ENCODE assay signal across 8 mouse cellular contexts in the genomic region with DNA sequence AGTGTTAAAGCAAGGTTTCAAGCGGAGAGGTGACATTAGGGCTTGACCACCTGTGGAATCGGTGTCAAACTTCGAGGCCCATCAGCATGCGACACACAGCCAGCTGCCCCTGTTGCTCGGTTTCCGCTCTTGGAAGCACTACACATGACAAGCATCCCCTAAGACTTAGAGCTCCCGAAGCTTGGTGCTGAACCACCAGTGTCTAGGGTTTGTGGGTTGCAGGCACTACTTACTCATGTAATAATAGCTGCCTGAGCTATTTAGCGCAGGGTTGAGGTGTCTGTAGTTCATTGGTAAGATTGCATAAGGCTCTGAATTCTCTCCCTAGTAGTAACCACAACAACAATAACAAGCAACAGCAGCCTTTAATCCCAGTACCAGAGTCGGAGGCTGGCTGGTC. TPM values are rescaled to one million over a fixed set of nuclear protein-coding genes. Genes with fewer than 3 reads are reported as not detected.
A peak's percentile ranks its signal among the peaks of the same experiment; 100 is the strongest.
DNase-seq lines count a peak whose midpoint lies in the region; ATAC-seq and TF ChIP-seq lines count a peak whose summit lies in the region.

No protein-coding gene starts in this region.

- no peak for TF ChIP-seq EP300 in liver, embryonic 14.5 days (IDR thresholded peaks at IDR 0.05; ENCODE audit: low read depth)

- no peak overlapping the region for H3K9ac ChIP-seq in kidney, postnatal 0 days (ENCODE audit: low read depth, low read length)
- peak overlapping the region; percentile 80; the same call in 1 of the 2 replicates for H3K9ac ChIP-seq in forebrain, embryonic 14.5 days (ENCODE audit: low read length)
- H3K9ac ChIP-seq in liver, embryonic 14.5 days (replicated peaks), result peak overlapping the region; percentile 98

- 46% methylated on average over 9 of the region's 9 CpGs for WGBS in kidney, postnatal 0 days
- WGBS in forebrain, embryonic 14.5 days, result 46% methylated on average over 9 of the region's 9 CpGs
- 41% methylated on average over 9 of the region's 9 CpGs for WGBS in liver, embryonic 14.5 days (ENCODE audit: insufficient replicate concordance)

- H3K27me3 ChIP-seq in kidney, postnatal 0 days (ENCODE audit: insufficient read depth, low read length), result no peaks in the 10 kb centered on the region
- no peaks in the 10 kb centered on the region for H3K27me3 ChIP-seq in forebrain, embryonic 14.5 days (replicated peaks; ENCODE audit: control insufficient read depth, insufficient read depth, low read length)
- H3K27me3 ChIP-seq in liver, embryonic 14.5 days (ENCODE audit: control insufficient read depth, insufficient read depth, low read length), result no peaks in the 10 kb centered on the region

- DNase-seq in kidney, postnatal 0 days (ENCODE audit: low spot score), result no peak
- no peak for DNase-seq in kidney, adult 18-20 months
- peak; percentile 32 for DNase-seq in Muller cell, postnatal 12 days (ENCODE audit: inconsistent ontology term)
- no peak for DNase-seq in forebrain, embryonic 14.5 days (ENCODE audit: low spot score)
- DNase-seq in liver, embryonic 14.5 days (ENCODE audit: low read depth in 3 of 3, low spot score in 3 of 3), result no peak
- DNase-seq in MN1 (ENCODE audit: low spot score), result no peak
- DNase-seq in layer of hippocampus, postnatal 36 days, result no peak
- no peak for DNase-seq in adrenal gland, postnatal 36 days

- H3K4me1 ChIP-seq in kidney, postnatal 0 days (replicated peaks; ENCODE audit: insufficient read depth, low read length), result 0 out of 2 replicates have a peak, but pooled peaks cover 7% of the 10 kb centered on the region
- peaks cover 8% of the 10 kb centered on the region for H3K4me1 ChIP-seq in forebrain, embryonic 14.5 days (ENCODE audit: control insufficient read depth, insufficient read depth, low read length)
- peaks cover 6 to 24% of the 10 kb centered on the region in 2 experiments; a peak in 3 of 4 replicates for H3K4me1 ChIP-seq in liver, embryonic 14.5 days (replicated peaks; ENCODE audit: control insufficient read depth in 2 of 2, insufficient read depth in 2 of 2, low read length in 1 of 2)

- no peaks in the 10 kb centered on the region for H3K9me3 ChIP-seq in kidney, postnatal 0 days (replicated peaks; ENCODE audit: low read length)
- H3K9me3 ChIP-seq in forebrain, embryonic 14.5 days (replicated peaks; ENCODE audit: control insufficient read depth, low read length), result no peaks in the 10 kb centered on the region
- no peaks in the 10 kb centered on the region for H3K9me3 ChIP-seq in liver, embryonic 14.5 days (ENCODE audit: control insufficient read depth, low read length)

- H3K4me2 ChIP-seq in kidney, postnatal 0 days (ENCODE audit: low read length), result peak overlapping the region; percentile 72
- H3K4me2 ChIP-seq in forebrain, embryonic 14.5 days (ENCODE audit: low read length), result peak overlapping the region; percentile 58
- H3K4me2 ChIP-seq in liver, embryonic 14.5 days (ENCODE audit: low read depth), result peak overlapping the region; percentile 94

- peak overlapping the region; percentile 82 for H3K4me3 ChIP-seq in kidney, postnatal 0 days (replicated peaks; ENCODE audit: low read depth, low read length)
- H3K4me3 ChIP-seq in forebrain, embryonic 14.5 days (ENCODE audit: low read depth, low read length), result peak overlapping the region; percentile 66
- peak overlapping the region; percentile 86 to 98 for H3K4me3 ChIP-seq in liver, embryonic 14.5 days (ENCODE audit: insufficient read depth in 1 of 2, low read depth in 2 of 2, low read length in 2 of 2)

- H3K36me3 ChIP-seq in kidney, postnatal 0 days (ENCODE audit: insufficient read depth, low read length), result no peaks in the 10 kb centered on the region
- no peaks in the 10 kb centered on the region for H3K36me3 ChIP-seq in forebrain, embryonic 14.5 days (ENCODE audit: control insufficient read depth, insufficient read depth, low read length)
- H3K36me3 ChIP-seq in liver, embryonic 14.5 days (replicated peaks; ENCODE audit: control insufficient read depth, insufficient read depth, low read depth), result no peaks in the 10 kb centered on the region

- H3K27ac ChIP-seq in kidney, postnatal 0 days, result no peak overlapping the region
- H3K27ac ChIP-seq in forebrain, embryonic 14.5 days (ENCODE audit: low read depth, low read length), result no peak overlapping the region
- no peak overlapping the region for H3K27ac ChIP-seq in liver, embryonic 14.5 days

- ATAC-seq in kidney, postnatal 0 days (replicated peaks; ENCODE audit: low FRiP score, low read depth), result no peak
- ATAC-seq in forebrain, embryonic 14.5 days, result no peak
- ATAC-seq in liver, embryonic 14.5 days (ENCODE audit: insufficient read depth), result no peak

- TF ChIP-seq CTCF in kidney, postnatal 0 days (IDR thresholded peaks at IDR 0.05; ENCODE audit: low read depth), result no peak
- no peak for TF ChIP-seq CTCF in liver, embryonic 14.5 days (IDR thresholded peaks at IDR 0.05; ENCODE audit: low read depth)

RNA-seq across cellular contexts. Expression of a gene that starts 1.2 kb away (rescaled TPM):
- 20.1 and 21.2 TPM in 2 replicates for polyA plus RNA-seq in kidney, postnatal 0 days (2015; fragmentation: Nextera tagmentation; extraction: Ambion mirVana)
- 15.8 and 16.1 TPM in 2 replicates for polyA plus RNA-seq in forebrain, embryonic 14.5 days (2014; fragmentation: Nextera tagmentation; extraction: Ambion mirVana)
- 4.2 and 7.8 TPM in 2 replicates for polyA plus RNA-seq in liver, embryonic 14.5 days (2012; rRNA removed)
- polyA plus RNA-seq in liver, embryonic 14.5 days (2014; fragmentation: Nextera tagmentation; extraction: Ambion mirVana), result 8.6 and 12.2 TPM in 2 replicates
- 10 to 100 TPM; 23.8 to 24.5 TPM for total RNA-seq in layer of hippocampus, postnatal 36 days (2021)
- total RNA-seq in adrenal gland, postnatal 36 days (2021), result 10 to 100 TPM; 25.8 to 32.0 TPM
